Mouse (Mus musculus): ENCODE measurements around the gene Tshr.
A peak's percentile ranks its signal among the peaks of the same experiment; 100 is the strongest.
"Not testable (repeated sequence)": the region's sequence is repeated elsewhere in the genome, so short reads cannot be mapped to it uniquely, and the experiment has no call there.

Tshr gene

DNA sequence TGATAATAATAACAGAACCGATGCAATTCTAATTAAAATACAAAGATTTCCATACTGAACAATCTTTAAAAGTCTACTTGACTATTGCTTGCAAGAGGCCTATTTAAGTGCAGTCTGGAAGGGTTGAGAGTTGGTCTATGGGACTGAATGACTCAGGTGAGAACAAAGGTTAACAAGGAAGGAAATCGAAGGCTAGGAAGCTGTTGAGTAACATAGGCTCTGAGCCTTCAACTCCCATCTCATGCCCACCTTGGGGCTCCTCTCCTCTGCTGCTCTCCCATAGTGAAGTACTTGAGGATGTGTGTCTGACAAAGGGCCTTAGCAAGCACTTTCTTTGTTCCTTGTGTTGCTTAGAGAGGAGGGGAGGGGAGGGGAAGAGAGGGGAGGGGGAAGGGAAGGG lies 116.1 kb downstream of the Tshr start:
- DNase-seq (ENCODE audit: low spot score): no peak

DNA sequence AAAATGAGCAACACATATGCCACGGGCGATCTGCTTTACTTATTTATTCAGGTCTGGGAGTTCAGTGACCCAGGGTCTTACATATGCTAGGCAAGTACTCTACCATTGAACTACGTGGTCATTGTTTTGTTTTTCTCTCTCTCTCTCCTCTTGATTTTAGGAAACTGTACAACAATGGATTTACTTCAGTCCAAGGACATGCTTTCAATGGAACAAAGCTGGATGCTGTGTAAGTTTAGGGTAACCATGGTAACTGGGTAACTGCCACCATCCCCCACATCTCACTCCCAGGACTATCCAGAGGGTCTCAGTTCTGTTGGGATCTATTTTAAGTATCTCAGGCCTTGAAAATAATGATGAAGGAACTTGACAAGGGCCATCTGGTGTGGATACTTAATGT lies 127.4 kb downstream of the Tshr start:
- DNase-seq (ENCODE audit: low spot score): no peak

DNA sequence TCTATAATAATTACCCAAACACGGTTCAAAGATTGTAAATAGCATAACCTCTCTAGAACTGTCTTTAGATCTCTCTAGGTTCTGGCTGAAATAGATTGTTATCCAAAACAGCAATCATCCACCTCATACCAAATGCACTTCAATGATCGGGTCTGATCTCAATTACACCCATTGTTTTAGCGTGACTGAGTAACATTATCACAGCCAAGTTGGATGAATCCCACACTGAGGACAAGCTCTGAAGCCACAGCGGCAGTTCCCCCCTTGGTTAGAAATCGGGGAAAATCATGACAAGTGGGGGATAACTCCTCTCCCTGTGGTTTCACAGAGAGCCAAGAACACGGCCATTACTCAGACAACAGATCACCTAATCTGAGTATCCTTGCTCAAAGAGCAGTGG lies 129.6 kb downstream of the Tshr start:
- DNase-seq (ENCODE audit: low spot score): no peak

DNA sequence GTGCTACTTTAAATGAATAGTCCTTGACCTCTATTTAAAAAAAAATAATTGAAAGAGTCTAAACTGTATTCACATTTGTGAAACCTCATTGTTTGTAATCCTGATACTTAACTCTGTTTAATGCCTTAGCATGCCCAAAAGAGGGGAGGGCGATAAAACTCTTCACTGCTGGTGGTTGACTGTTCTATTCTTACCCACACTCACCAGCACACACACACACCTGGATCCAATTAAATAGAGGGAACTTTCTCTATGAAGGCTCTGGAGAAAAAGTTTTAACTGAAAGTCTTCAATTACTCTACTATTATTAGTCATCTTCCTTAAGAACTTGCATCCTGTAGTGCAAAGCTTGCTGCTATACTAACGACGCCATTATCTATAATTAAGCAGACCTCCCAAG lies 133.4 kb downstream of the Tshr start:
- no peak for DNase-seq (ENCODE audit: low spot score)

DNA sequence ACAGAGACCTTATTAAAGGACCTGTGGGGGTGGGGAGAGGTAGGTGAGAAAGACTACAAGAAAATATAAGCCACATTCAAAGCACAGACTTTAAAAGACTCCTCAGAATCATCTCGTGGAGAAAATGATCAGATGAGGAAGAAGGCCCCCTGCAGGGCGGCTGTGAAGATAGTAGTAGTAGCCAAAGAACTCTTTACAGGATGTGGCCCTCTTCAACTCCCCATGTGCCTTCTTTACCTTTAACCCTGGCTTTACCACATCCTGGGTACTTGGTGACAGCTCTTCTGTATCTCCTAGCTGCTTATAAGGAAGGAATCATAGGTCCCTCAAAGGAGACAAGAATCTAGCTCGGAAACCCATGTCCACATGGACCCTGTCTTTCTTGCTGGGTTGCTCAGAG lies 139.3 kb downstream of the Tshr start:
- DNase-seq (ENCODE audit: low spot score): no peak

DNA sequence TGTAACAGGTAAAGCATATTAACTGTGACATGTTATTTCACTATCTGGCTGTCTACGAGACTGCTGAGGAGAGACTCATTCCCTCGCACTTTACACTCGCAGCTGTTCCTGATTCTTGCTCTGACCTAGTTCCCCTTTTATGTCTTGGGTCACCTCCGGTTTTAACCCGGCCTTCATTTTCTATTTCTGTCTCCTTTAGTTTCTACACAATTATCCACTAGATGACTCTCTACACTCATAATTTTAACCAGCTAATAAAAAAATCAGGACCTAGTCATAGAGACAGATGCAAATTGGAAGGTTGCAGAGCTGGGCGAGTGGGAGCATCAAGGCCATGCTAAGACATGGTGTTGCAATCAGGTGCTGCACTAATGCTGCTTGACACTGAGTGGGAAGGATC lies 150.2 kb downstream of the Tshr start:
- no peak for DNase-seq (ENCODE audit: low spot score)

DNA sequence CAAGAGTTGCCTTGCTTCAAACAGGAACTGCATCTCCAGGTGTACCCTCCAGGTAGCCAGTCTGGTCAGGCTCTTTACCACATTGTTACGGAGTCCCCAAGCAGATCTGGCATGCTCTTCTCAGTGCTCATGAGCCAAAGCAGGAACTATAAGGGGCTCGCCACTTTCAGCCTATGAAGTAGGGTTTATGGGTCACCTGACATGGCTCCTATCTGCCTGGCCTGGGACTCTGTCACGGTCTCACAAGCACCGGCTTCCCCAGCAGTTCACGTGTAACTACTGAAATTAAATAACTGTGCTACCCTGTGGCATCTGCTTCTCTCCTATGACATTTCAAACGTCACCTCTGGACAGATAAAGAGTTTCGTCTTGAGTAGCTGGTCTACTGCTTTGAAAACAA lies 155.8 kb downstream of the Tshr start:
- no peak for DNase-seq (ENCODE audit: low spot score)

DNA sequence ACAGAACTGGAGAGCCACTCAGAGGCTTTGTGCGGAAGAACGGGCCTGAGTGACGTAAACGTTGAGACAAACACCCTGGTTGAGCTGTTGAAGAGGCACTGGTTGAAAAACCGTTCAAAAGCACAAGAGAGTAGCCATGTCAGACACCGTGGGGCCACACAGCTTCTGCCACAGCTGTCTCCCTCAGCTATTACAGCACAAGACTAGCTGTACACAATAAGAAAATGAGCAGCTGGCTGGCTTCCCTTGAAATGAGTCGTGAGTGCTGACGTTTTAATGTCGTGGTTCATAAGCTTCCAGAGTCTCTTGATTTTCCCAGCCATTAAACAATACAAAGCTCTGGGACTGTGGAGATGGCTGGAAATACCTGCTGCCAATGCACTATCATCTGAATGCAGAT lies 165.1 kb downstream of the Tshr start:
- DNase-seq (ENCODE audit: low spot score): peak; percentile 29

DNA sequence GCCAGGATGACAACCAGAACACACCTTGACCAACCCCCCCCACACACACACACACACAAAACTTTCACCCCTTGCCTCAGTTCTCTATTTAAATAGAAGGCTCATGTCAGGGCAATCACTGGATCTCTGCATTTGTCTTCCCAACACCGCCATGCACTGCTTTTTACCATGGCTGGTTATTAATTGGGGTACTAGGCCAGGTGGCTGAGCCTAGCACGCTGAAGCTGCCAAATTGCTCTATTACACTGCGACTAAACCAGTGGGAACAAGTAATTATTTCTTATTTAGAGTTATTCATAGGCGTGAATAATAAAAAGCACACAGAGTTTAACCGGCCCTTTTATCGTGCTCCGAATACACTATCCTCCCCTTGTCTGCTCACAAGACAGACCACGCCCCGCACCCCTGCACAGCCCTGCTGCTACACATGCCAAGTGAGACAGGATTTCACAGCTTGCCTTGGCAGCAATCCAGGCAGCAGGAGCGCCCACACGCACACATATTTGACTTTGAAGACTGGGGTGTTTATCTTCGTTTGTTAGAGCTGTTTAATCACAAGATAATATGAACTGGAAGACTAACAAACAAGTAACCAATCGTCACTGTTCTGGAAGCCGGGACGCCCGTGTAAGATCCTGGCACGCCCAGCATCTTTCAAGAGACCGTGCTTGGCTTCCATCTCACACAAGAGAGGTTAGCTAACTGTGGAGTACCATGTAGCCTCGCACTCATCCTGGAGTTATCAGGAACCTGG lies 167.6 kb downstream of the Tshr start:
- DNase-seq (ENCODE audit: low spot score): peak; percentile 7

DNA sequence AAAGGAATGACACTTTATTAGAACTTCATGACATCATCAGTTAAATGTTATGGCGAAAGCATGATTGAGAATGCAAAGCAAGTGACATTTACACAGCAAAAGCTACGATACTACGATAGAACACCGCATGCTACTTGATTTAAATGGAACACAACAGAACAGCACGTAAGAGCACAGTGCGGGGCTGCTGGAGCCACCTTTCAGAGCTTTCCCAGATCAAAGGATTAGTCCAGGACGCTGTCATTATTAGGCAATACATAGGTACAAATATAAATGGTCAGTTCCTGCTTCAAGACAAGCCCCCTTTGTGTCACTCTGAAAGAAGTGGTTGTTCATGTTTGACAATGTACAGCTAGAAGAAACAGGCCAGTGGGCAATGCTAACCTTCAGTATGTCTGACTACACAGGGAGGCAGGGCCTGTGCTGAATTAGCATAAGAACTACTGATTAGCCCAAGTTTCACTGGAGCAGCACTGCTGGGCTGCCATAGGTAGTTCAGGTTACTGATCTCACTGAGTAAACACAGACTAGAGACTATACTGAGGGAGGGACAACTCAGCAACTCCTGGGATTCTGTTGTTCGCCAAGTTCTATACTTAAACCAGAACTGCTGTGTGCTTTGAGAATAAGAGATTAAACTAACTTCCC lies 173.1 kb downstream of the Tshr start:
- DNase-seq (ENCODE audit: low spot score): not testable (repeated sequence)

DNA sequence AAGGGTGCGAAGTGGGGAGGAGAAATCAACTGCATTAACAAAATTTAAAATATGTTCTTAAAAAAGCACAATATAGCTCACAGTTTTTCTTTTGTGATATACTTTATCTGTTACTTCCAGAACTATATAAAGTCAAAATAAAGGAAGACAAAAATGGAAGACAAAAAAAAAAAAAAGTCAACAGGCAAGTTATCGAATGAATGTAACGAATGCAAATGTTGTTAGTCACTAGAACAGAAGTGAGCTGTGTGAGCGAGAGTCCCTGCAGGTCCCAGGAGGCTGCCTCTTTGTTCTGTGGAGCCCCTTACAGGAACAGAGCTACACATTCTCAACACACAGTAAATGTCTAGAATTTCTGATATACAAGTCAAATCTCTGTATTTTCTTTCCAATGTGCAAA lies 173.8 kb downstream of the Tshr start:
- DNase-seq (ENCODE audit: low spot score): not testable (repeated sequence)

DNA sequence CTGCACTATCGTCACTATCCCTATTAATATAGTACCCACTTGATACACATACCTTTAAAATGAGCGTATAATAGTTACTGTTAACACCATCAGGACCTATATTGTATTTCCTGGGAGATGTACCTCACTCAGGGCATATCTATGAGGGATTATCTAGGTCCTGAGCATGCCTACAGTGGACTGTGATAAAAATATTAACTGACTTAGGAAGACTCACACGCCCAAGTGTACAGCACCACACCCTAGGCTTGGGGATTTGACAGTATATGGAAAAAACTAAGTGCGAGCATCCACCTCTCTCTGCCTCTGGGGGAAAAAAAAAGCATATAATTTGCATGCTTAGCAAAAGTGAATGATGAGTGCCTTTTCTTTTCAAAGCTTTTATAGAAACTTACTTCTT lies 182.8 kb downstream of the Tshr start:
- DNase-seq (ENCODE audit: low spot score): no peak

DNA sequence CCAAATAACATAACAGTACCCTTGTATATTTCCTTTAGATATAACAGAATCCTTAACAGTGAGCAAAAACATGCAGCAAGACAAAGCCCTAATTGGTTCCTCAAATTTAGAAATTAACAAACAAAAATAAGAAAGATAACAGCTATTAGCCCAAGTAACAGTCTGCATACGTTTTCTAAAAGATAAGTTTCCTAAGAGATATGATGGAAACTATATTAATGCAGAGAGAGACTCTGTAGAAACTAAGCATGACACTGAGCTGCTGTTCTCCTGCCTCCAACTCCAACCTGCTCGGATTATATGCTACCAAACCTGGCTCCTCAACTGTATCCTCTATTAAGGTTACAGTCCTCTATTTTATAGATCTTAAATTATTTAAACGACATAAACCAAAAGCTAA lies 184.9 kb downstream of the Tshr start:
- no peak for DNase-seq (ENCODE audit: low spot score)

DNA sequence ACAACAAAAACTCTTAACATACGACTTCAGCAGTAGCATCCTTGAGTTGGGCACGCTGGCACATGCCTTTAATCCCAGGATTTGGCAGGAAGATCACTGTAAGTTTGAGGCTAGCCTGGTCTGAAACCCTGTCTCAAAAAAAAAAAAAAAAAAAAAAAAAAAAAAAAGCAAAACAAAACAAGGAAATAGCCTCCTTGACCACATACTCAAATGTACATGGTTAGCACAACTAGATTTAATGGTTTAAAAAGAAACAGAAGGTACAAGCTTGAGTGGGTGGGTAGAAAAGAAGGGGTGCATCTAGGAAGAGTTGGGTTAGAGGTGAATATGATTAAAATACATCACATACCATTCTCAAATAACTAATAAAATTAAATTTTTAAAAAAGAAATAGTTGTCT lies 187.3 kb downstream of the Tshr start:
- no peak for DNase-seq (ENCODE audit: low spot score)

DNA sequence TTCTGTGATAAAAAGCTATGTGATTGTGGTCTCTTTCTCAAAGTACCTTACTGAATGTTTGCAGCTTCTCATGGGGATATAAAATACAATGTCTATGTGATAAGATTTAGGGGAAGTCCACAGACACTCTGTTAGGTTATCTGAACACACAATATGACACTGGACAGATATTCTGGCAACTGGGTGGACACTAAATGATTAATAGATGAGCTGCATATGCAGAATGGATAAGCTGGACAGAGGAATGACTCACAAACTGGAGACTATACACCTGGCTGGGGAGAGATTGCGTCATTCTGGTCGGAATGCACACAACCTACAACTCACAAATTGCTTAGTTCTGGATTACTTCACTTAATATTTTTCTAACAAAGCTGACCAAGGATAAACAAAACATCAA lies 195.3 kb downstream of the Tshr start:
- DNase-seq (ENCODE audit: low spot score): no peak

DNA sequence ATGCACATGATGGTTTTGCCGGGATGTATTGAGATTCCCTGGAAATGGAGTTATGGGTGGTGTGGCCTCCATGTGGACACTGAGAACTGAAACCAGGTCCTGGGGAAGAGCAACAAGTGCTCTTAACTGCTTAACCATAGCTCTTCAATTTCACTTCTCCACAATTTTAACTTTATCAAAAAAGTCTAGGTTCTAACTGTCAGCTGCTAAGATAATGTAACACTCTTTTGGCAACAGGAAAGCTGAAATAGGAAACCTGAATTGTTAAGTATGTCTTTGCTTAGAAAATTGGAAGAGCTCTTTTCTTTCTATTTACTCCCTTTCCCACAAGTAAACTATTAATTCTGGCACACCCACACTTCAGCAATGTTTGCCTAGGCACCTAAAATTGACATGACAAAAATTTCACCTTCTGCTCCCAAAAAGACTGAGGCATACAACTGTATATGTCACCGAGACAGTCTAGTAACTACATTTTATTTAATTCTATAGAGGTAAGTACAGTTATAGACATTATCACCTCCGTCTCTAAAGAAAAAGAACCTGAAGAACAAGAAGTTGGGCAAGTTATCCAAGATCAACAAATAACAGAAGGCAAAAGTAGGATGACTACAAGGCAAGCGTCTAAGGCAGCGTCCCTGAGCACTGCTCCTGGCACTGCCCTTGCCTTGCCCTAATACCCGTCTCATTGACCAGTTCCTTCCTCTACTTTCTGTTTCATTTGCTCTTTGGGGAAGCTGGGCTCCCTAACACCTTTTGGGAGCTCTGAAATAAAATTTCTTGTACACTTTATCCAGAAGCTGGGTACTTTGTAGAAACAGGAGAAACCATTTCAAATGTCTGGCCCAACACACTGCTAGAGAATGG lies 197.1 kb downstream of the Tshr start:
- DNase-seq (ENCODE audit: low spot score): no peak

DNA sequence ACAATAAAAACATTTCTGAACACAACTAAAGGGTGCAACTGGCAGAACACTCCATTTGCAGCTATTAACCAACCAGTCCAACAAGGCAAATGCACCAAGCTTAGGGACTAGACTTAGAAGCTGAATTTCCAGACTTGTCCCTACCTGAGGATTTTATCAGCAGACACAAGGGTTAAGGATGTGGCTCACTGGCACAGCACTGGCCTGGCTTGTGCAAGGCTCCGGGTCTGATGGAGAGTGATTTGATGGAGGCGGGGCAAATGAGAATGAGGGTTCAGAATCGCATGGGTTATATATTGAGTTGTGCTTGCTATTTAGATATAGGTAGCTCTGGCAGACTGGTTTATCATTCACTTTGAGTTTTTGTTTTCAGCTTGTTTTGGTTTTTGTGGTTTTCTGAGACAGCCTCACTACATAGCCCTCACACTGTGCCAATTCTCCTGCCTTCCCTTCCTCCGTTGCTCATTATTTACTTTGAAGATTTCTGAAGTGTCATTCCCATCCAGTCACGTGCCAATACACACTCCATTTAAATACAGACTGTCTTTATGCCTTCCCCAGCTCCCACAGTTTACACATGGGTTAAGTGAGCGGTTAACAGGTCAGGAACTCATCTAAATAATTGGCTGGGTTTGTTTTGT lies 198.1 kb downstream of the Tshr start:
- no peak for DNase-seq (ENCODE audit: low spot score)

DNA sequence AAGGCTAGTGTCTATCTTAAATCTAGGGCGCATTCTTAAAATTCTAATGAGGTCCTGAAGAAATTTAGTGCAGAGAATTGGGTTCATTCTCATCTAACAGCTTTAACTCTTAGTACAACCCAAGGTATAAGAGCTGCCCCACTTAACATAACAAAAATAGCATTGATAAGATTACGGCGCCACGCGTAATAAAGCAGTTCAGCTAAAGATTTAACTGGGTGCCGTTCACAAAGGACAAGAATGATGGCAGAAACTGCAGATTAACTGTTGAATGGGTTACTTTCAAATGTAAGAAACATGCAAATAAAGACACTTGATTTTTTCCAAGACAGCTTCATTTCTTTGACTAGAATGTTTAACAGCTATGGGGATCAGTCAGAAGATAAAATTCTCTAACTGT lies 199.0 kb downstream of the Tshr start:
- DNase-seq (ENCODE audit: low spot score): no peak

DNA sequence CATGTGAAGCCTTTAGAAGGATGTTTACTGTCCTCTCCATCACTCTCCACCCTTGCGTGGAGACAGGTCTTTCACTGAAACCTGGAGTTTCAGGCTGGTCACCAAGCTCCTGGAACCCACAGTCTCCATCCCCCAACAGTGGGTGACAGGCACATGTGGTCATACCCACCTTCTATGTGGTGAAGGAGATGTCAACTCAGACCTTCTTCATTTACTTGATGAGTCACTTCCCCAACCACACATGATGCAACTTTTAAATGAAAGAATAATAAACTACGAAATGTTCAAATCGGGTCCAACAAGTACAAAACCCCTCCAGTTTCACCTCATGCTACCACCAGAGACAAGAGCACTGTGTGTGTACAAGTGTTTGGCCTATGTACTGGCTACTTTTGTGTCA lies 200.8 kb downstream of the Tshr start:
- DNase-seq (ENCODE audit: low spot score): no peak

DNA sequence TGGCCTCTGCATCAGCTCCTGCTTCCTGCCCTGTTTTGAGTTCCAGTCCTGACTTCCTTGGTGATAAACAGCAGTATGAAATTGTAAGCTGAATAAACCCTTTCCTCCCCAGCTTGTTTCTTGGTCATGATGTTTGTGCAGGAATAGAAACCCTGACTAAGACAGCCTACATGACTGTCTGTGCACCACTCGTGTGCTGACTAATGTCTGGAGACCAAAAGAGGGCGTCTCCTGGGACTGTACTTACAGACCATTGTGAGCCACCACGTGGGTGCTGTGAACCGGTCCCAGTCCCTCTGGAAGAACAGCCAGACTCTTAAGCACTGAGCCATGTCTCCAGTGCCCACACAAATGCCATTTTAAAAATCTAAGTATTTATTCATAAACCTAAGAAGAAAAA lies 201.5 kb downstream of the Tshr start:
- DNase-seq (ENCODE audit: low spot score): not testable (repeated sequence)

DNA sequence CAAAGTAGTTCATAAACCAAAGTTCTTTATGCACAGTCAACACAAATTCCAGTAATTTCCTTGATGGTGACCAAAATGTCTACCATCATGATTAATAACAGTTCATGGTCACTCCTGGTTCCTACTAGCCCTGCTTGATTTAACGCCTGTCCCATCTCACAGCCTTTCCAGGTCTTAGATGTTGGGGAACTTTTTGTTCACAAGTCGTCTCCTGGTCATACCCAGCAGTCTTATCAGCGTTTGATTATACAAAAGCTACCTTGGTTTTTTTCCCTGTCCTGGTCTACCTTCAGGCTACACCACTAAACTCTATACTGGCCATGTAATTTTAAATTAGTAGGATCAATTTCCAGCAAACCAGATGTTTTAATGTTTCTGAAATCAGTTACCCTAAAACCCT lies 202.7 kb downstream of the Tshr start:
- no peak for DNase-seq (ENCODE audit: low spot score)

DNA sequence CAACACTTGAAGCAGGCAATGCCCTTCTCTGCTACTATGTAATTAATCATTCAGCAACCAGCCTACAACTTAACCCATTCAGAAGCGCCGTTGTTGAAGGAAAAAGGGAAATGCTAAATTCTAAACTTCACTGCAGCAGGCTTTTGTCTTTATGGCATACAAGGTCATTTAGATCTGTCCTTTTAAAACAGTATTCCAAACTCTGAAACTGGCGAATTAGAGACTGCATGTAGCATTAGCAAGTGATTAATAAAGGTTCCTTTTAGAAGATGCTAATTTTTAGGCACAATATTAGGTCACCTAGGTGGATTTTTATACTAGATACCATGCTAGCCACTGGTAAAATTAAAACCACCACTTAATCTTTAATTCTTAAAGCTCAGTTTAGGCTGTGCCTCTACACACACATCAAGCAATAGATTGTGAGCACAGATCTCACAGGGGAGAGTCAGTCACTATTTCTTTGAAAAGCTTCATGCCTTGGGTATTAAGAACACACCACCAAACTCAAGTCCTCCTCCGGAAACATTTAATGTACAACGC lies 203.2 kb downstream of the Tshr start:
- DNase-seq (ENCODE audit: low spot score): no peak
